Comparison of ENCODE assay signal across 22 mouse cellular contexts in genomic region chr6:83321927-83322326, GRCm38 (mm10). TPM values are rescaled to one million over a fixed set of nuclear protein-coding genes. Genes with fewer than 3 reads are reported as not detected.
A peak's percentile ranks its signal among the peaks of the same experiment; 100 is the strongest.
DNase-seq lines count a peak whose midpoint lies in the region; ATAC-seq lines count a peak whose summit lies in the region.
"Had no signal": no experiment of that assay in that cellular context is flagged by ENCODE, and none has a peak within 500 bp of the region (broad histone marks: within the 10 kb centered on the region; RNA-seq: fewer than 3 reads in every experiment).

No protein-coding gene starts in this region.

- ATAC-seq in CD4-positive, CD25-positive, alpha-beta regulatory T cell, adult 4 months = no peak
- ATAC-seq: forebrain, embryonic 14.5 days; hindbrain, embryonic 16.5 days; inflammation-experienced regulatory T-cells, adult 6 months; Patski had no signal

- peak; percentile 18 for DNase-seq in CD4-positive, CD25-positive, alpha-beta regulatory T cell, adult 2 months (ENCODE audit: low read depth, low spot score)
- peak; percentile 60 to 62 for DNase-seq in spleen, postnatal 36 days (ENCODE audit: low spot score in 2 of 2)
- no peak for DNase-seq in spleen, adult 12 weeks (ENCODE audit: low spot score)
- peak; percentile 16 for DNase-seq in T-cell, adult 2 months (ENCODE audit: low spot score)
- DNase-seq in naive thymus-derived CD4-positive, alpha-beta T cell, adult 2 months (ENCODE audit: low read depth) = peak; percentile 49
- no peak for DNase-seq in cerebellum, postnatal 14 days
- no peak for DNase-seq in heart, adult 9 months (ENCODE audit: low spot score in 2 of 2)
- DNase-seq: adrenal gland, adult 8-10 months; adrenal gland, postnatal 36 days; cerebellum, adult 11-12 months; cerebellum, adult 9-10 months; cerebellum, postnatal 36 days; gastrocnemius, adult 2 months; gastrocnemius, postnatal 25 days; heart, adult 11 months; heart, postnatal 10 days; heart, postnatal 4 days had no signal

RNA-seq across cellular contexts. Expression of gene Mthfd2, which starts 3.8 kb away (rescaled TPM):
- polyA plus RNA-seq in CD4-positive, CD25-positive, alpha-beta regulatory T cell, adult 4 months (2017; shearing (Covaris generic)) = 100 to 1,000 TPM; 128 TPM

RNA-seq across cellular contexts. Expression of gene Mob1a, which starts 3.9 kb away (rescaled TPM):
- 10 to 100 TPM; 48.6 to 70.3 TPM for polyA plus RNA-seq in CD4-positive, CD25-positive, alpha-beta regulatory T cell, adult 4 months (2017; shearing (Covaris generic))

RNA-seq across cellular contexts. Expression of gene Bola3, which starts 27.0 kb away (rescaled TPM):
- 10 to 100 TPM; 57.5 to 66.1 TPM for polyA plus RNA-seq in CD4-positive, CD25-positive, alpha-beta regulatory T cell, adult 4 months (2017; shearing (Covaris generic))

Comparison
In these comparisons a context has a peak if more than half of its experiments do, and no peak if none do; other contexts are left out.
1. DNase-seq: peak in CD4-positive, CD25-positive, alpha-beta regulatory T cell, adult 2 months (single experiment), spleen, postnatal 36 days (2 of 2), T-cell, adult 2 months (single experiment) and naive thymus-derived CD4-positive, alpha-beta T cell, adult 2 months (single experiment); none in spleen, adult 12 weeks (single experiment), cerebellum, postnatal 14 days (0 of 2) and heart, adult 9 months (0 of 2).